Mouse (Mus musculus) neural tube, embryonic 14.5 days (tissue): Measurements from ENCODE around the gene Glp2r. TPM values are rescaled to one million over a fixed set of nuclear protein-coding genes. Genes with fewer than 3 reads are reported as not detected.

Experiments
- ATAC-seq: fragments of 200-750 bp; cut with Nextera tagmentation; 2 replicates; pipeline ENCODE4 v1.8.0; 2017; ENCODE audit warnings: low read depth, mild to moderate bottlenecking, moderate TSS enrichment, moderate library complexity
- H3K27ac ChIP-seq: fragments of 300-500 bp; sonication (generic); 2 replicates; pipeline ENCODE4 v1.5.1; 2014; ENCODE audit warnings: low read depth, mild to moderate bottlenecking, control low read depth, low read length, moderate library complexity, mixed read lengths
- H3K27me3 ChIP-seq: fragments of 300-500 bp; sonication (generic); 2 replicates; pipeline ENCODE4 v1.6.1; 2014; ENCODE audit warnings: low read length; ENCODE audit not compliant: control insufficient read depth, insufficient read depth
- H3K36me3 ChIP-seq: fragments of 300-500 bp; sonication (generic); 2 replicates; pipeline ENCODE4 v1.6.1; 2014; ENCODE audit warnings: low read length, mixed read lengths; ENCODE audit not compliant: control insufficient read depth, insufficient read depth
- H3K4me1 ChIP-seq: fragments of 300-500 bp; sonication (generic); 2 replicates; pipeline ENCODE4 v1.6.1; 2014; ENCODE audit warnings: low read length; ENCODE audit not compliant: control insufficient read depth, insufficient read depth
- H3K4me2 ChIP-seq: fragments of 300-500 bp; sonication (generic); 2 replicates; pipeline ENCODE4 v1.6.1; 2014; ENCODE audit warnings: mild to moderate bottlenecking, low read depth, low read length, control low read depth
- H3K4me3 ChIP-seq: fragments of 300-500 bp; sonication (generic); 2 replicates; pipeline ENCODE4 v1.5.1; 2014; ENCODE audit warnings: low read depth, low read length, control low read depth, mixed read lengths
- H3K9ac ChIP-seq: fragments of 300-500 bp; sonication (generic); replicated peaks from 2 replicates; pipeline ENCODE4 v1.6.1; 2014; ENCODE audit warnings: low read depth, mild to moderate bottlenecking, control low read depth, low read length, mixed read lengths
- H3K9me3 ChIP-seq: fragments of 300-500 bp; sonication (generic); 2 replicates; pipeline ENCODE4 v1.6.1; 2016; ENCODE audit warnings: low read length; ENCODE audit not compliant: control insufficient read depth
- WGBS: fragments of 180-500 bp; shearing (Covaris S2); extraction: QIAGEN DNeasy Blood & Tissue Kit; methylation state at CpG from one replicate; pipeline ENCODE4 v1.1.7; 2014; 5-methylcytosine and 5-hydroxymethylcytosine counted together
- polyA plus RNA-seq: library from polyadenylated mRNA; unstranded; fragments of >200 nt; fragmentation: Nextera tagmentation; extraction: Ambion mirVana; gene quantifications from 2 replicates; pipeline ENCODE4 v1.2.1, GENCODE M21; 2014

Gene Glp2r
- polyA plus RNA-seq, 1 experiment from 2014 or later: not detected

DNA sequence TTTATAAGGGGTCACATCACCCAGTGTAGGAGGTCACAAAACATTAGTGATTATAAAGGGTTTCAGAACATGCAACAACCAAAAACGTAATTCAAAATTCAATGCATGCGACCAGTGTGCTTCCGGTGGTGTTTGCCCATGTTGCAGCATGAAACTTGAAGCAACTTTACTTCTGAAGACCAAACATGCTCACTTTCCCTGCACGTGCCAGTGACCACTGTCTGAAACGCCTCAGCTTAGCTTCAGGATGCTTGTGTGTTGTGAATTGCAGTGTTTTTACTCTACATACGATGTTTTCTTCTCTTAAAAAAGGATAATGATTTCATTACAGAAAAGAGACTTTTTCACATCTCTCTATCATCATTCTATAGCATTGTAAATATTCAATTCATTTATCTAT is 32.6 kb downstream of the Glp2r start:
- H3K36me3 ChIP-seq: no peaks in the 10 kb centered on the region
- H3K27ac ChIP-seq: no peak overlapping the region
- H3K9me3 ChIP-seq: no peaks in the 10 kb centered on the region
- 83% methylated on average over 6 of the region's 6 CpGs for WGBS
- no peak overlapping the region for H3K4me2 ChIP-seq
- H3K4me1 ChIP-seq: no peaks in the 10 kb centered on the region
- H3K4me3 ChIP-seq: no peak overlapping the region
- H3K27me3 ChIP-seq: no peaks in the 10 kb centered on the region
- no peak overlapping the region for H3K9ac ChIP-seq
- ATAC-seq: no peak

DNA sequence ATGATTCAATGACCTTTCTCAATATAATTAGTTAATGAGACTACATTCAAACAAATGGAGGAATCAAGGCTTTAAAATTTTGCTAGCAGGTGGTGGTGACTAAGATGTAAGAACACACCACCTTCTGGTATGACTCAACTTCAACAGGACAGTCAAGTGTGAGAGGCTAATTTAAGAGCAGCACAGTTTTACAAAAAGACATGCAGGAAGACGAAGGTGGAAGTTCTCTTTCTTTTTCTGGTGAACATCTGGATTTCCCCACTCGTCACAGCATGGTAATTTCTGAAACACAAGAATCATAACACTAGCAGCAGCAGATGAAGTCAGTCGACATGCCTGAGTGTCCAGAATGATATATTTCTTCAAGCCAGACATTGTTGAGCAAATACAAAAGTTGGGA is 36.4 kb downstream of the Glp2r start:
- H3K27me3 ChIP-seq: no peaks in the 10 kb centered on the region
- no peak overlapping the region for H3K9ac ChIP-seq
- ATAC-seq: no peak
- no peaks in the 10 kb centered on the region for H3K9me3 ChIP-seq
- no peaks in the 10 kb centered on the region for H3K4me1 ChIP-seq
- H3K36me3 ChIP-seq: no peaks in the 10 kb centered on the region
- no peak overlapping the region for H3K4me2 ChIP-seq
- no peak overlapping the region for H3K27ac ChIP-seq
- no peak overlapping the region for H3K4me3 ChIP-seq
- WGBS: 72% methylated on average over 3 of the region's 3 CpGs

DNA sequence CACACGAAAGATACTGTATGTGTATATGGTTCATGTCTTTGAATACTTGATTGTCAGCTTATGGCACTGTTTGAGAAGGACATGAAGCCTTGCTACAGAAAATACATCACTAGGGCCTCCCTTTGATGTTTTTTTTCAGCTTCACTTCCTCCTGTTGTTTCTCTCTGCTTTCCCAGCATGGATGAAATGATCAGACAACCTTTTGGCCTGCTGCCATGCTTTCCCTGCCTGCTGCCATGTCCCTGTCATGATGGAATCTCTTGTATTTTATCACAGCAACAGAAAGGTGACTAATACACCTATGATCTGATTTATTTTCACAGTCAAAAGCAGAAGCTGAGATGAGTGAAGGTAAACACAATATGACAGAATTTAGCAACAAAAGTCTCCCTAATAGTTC is 37.2 kb downstream of the Glp2r start:
- Histone ChIP-seq H3K9me3 (no peaks in the 10 kb centered on the region), H3K27ac (no peak overlapping the region), H3K4me3 (no peak overlapping the region), H3K4me2 (no peak overlapping the region), H3K36me3 (no peaks in the 10 kb centered on the region), H3K4me1 (no peaks in the 10 kb centered on the region), H3K27me3 (no peaks in the 10 kb centered on the region), H3K9ac (no peak overlapping the region)
- 78% methylated on average over 1 of the region's 1 CpGs for WGBS
- ATAC-seq: no peak

DNA sequence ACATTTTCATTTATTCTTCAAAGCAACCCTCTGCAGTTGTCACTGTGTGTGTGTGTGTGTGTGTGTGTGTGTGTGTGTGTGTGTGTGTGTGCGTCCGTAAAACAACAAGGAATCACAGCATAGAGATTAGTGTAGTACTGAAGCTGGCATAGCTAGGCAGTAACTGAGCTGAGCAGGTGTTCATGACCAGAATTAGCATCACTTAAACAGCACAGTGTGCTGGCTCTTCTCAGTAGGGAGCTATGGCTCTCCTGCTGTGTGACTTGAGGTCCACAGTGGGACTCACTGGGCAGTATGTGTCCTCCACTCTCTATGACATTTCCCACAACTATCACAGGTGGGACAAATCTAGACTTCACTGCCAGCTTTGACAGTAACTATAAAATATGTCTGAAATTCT is 39.9 kb downstream of the Glp2r start:
- Histone ChIP-seq H3K36me3 (no peaks in the 10 kb centered on the region), H3K9me3 (no peaks in the 10 kb centered on the region), H3K4me3 (no peak overlapping the region), H3K9ac (no peak overlapping the region), H3K4me1 (no peaks in the 10 kb centered on the region), H3K27ac (no peak overlapping the region), H3K27me3 (no peaks in the 10 kb centered on the region), H3K4me2 (no peak overlapping the region)
- ATAC-seq: no peak
- WGBS: 96% methylated on average over 2 of the region's 2 CpGs

DNA sequence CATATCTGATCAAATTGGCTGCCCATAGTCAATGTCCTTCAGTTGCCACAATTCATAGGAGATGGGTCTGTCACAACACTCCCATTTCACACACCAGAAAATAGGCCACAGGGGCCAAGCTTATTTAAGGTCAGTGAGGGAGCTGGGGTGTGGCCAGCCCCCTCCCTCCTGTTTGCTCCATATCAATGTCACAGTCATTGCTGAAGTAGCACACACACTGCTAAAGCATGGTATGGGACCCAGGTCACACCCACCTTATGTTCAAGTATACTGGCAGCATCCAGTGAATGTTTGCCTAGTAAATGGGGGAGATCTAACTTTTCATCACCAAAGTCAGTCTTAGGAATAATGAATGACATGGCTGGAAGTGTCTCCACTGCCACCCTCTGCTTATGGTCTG is 42.2 kb downstream of the Glp2r start:
- no peak for ATAC-seq
- Histone ChIP-seq H3K9me3 (no peaks in the 10 kb centered on the region), H3K4me2 (no peak overlapping the region)

DNA sequence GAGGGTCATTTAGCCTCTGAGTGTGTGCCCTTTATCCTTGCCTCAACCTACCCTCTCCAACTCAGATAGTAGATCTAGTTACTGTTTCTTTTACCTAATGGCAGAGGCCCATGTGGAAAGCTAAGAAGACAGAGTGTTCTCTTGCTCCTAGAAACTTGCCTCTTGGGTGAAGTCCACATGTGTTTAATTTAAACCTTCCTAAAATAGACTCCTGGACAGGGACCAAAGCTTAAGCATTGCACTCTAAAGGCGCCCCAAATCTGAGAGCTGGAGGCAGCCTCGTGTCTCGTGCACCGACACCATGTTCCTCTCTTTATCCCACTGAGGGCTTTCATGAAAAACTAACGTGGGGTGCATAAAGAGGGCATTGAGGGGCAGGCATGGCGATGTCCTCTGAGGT is 43.9 kb downstream of the Glp2r start:
- 86% methylated on average over 6 of the region's 6 CpGs for WGBS
- Histone ChIP-seq H3K4me3 (no peak overlapping the region), H3K9me3 (no peaks in the 10 kb centered on the region), H3K27me3 (no peaks in the 10 kb centered on the region), H3K36me3 (no peaks in the 10 kb centered on the region), H3K27ac (no peak overlapping the region), H3K9ac (no peak overlapping the region), H3K4me1 (no peaks in the 10 kb centered on the region), H3K4me2 (no peak overlapping the region)
- ATAC-seq: no peak

More for the DNA sequence above, 42.2 kb downstream of the Glp2r start:
- Histone ChIP-seq H3K27ac (no peak overlapping the region), H3K36me3 (no peaks in the 10 kb centered on the region), H3K9ac (no peak overlapping the region), H3K4me1 (no peaks in the 10 kb centered on the region), H3K4me3 (no peak overlapping the region), H3K27me3 (no peaks in the 10 kb centered on the region)

DNA sequence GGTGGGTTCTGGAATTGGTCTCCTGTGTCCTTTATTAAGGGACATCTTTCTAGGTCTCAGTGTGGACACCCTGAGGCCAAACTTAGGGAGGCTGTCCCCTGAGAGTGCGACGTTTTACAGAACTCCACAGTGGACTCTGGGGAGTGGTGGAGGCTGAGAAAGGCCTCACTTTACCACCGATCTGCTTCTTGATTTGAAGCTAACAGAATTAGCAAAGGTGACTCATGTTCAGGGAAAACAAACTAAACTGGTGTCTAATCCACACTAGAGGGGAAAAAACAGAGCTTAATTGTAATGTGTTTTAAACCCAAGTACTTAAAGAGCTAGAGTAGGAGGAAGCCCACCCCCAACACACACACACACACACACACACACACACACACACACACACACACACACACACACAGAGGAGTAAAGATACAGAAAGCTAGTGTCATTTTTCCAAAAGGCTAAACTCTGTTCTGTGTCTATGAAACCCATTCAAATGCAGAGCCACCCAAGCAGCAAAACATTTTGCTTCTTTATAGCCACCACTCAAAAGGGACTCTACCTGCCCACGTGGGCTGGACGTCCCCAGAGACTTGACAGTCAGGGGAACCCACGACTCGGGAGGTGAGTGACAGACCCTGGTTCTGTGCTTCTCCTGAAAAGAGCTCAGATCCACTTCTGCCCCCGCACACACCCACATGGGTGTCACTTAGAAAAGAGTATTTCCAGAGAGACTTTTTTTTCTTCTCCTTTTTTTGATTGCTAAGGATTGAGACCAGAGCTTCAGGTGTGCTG is 47.5 kb downstream of the Glp2r start:
- H3K27ac ChIP-seq: no peak overlapping the region
- no peak for ATAC-seq
- H3K9ac ChIP-seq: no peak overlapping the region
- H3K27me3 ChIP-seq: no peaks in the 10 kb centered on the region
- H3K9me3 ChIP-seq: no peaks in the 10 kb centered on the region
- H3K4me1 ChIP-seq: no peaks in the 10 kb centered on the region
- H3K4me2 ChIP-seq: no peak overlapping the region
- 78% methylated on average over 8 of the region's 8 CpGs for WGBS
- no peaks in the 10 kb centered on the region for H3K36me3 ChIP-seq
- H3K4me3 ChIP-seq: no peak overlapping the region

DNA sequence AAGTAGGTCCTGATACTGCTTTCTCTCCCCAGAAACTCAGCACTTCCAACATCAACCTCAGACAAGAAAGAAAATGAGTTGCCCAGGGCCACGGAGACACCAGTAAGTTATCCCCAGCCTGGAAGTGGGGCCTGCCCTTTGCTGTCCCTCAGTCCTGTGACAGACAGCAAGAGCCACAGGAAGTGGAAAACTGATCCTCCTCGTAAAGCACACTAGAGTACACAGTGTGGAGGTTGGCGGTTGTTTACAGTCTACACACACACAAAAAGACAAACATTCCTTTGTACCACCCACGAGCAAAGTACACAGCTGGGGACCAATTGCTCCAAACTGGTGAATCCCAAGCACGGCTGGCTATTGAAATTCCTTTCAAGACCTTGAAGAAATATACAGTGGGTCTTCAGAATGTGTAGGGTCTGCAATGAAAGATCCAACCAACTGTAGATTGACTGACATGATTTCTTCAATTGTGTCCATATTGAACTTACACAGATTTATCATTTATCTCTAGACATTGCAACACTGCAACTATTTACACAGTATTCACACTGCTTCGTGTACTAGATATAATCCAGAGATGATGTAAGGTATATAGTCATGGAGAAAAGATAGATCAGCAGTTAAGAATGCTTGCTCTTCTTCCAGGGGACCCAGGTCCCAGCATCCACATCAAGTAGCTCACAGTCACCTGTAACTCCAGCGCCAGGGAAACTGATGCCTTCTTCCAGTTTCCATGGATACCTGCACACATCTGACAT is 48.4 kb downstream of the Glp2r start:
- Histone ChIP-seq H3K27me3 (no peaks in the 10 kb centered on the region), H3K27ac (no peak overlapping the region), H3K9ac (no peak overlapping the region), H3K4me3 (no peak overlapping the region), H3K4me1 (no peaks in the 10 kb centered on the region), H3K9me3 (no peaks in the 10 kb centered on the region), H3K36me3 (no peaks in the 10 kb centered on the region), H3K4me2 (no peak overlapping the region)
- ATAC-seq: no peak
- 56% methylated on average over 7 of the region's 7 CpGs for WGBS

DNA sequence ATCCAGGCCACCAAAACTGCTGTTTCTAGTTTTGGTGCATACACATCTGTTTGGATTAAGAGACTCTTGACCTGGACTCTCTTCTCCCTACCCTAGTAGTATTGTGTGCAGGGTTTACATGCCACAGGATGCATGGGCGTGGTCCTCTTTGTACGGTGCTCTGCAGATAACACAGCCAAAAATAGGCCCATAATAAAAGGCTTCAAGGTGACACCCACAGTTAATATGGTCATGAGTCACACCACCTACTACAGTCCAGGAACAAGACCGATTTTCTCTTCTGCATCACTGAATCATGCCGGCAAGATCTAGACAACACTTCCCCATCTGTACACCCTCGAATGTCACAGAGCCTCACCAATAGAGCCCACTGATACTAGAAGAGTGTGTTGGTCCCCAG is 49.5 kb downstream of the Glp2r start:
- 94% methylated on average over 5 of the region's 5 CpGs for WGBS
- H3K36me3 ChIP-seq: no peaks in the 10 kb centered on the region
- H3K4me1 ChIP-seq: no peaks in the 10 kb centered on the region
- H3K9ac ChIP-seq: no peak overlapping the region
- no peak overlapping the region for H3K4me3 ChIP-seq
- H3K27ac ChIP-seq: no peak overlapping the region
- no peak overlapping the region for H3K4me2 ChIP-seq
- no peaks in the 10 kb centered on the region for H3K27me3 ChIP-seq
- no peaks in the 10 kb centered on the region for H3K9me3 ChIP-seq
- ATAC-seq: no peak
